ENCODE assay signal across 9 mouse cellular contexts in genomic region chr16:30173953-30174874, GRCm38 (mm10).
A peak's percentile ranks its signal among the peaks of the same experiment; 100 is the strongest.
DNase-seq lines count a peak whose midpoint lies in the region; ATAC-seq and TF ChIP-seq lines count a peak whose summit lies in the region.
"Had no signal": no experiment of that assay in that cellular context is flagged by ENCODE, and none has a peak within 500 bp of the region (broad histone marks: within the 10 kb centered on the region; RNA-seq: fewer than 3 reads in every experiment).

No protein-coding gene starts in this region.

- H3K4me1 ChIP-seq in forebrain, embryonic 14.5 days (ENCODE audit: control insufficient read depth, insufficient read depth, low read length) = peaks cover 11% of the 10 kb centered on the region; the same call in 1 of the 2 replicates
- H3K4me1 ChIP-seq in forebrain, embryonic 13.5 days = peaks cover 22% of the 10 kb centered on the region
- peaks cover 48% of the 10 kb centered on the region for H3K4me1 ChIP-seq in liver, embryonic 12.5 days
- peaks cover 31% of the 10 kb centered on the region for H3K4me1 ChIP-seq in liver, embryonic 11.5 days (replicated peaks; ENCODE audit: control insufficient read depth, insufficient read depth, low read length)
- peaks cover 57% of the 10 kb centered on the region for H3K4me1 ChIP-seq in limb, embryonic 15.5 days
- peaks cover 33% of the 10 kb centered on the region for H3K4me1 ChIP-seq in stomach, embryonic 16.5 days (ENCODE audit: control insufficient read depth, insufficient read depth, low read length)
- H3K4me1 ChIP-seq in midbrain, embryonic 13.5 days (replicated peaks) = peaks cover 12% of the 10 kb centered on the region

- no peak overlapping the region for H3K27ac ChIP-seq in forebrain, embryonic 14.5 days (ENCODE audit: low read depth, low read length)
- H3K27ac ChIP-seq in forebrain, embryonic 13.5 days = no peak overlapping the region
- H3K27ac ChIP-seq in liver, embryonic 12.5 days = no peak overlapping the region
- no peak overlapping the region for H3K27ac ChIP-seq in liver, embryonic 11.5 days (ENCODE audit: low read depth, low read length)
- H3K27ac ChIP-seq in limb, embryonic 15.5 days = peak overlapping the region; percentile 47
- H3K27ac ChIP-seq in stomach, embryonic 16.5 days (ENCODE audit: low read length) = peak overlapping the region; percentile 26; the same call in 1 of the 2 replicates
- no peak overlapping the region for H3K27ac ChIP-seq in layer of hippocampus, adult 2 months
- H3K27ac ChIP-seq in midbrain, embryonic 13.5 days = no peak overlapping the region
- H3K27ac ChIP-seq: heart, embryonic 15.5 days had no signal

- no peaks in the 10 kb centered on the region for H3K27me3 ChIP-seq in forebrain, embryonic 14.5 days (replicated peaks; ENCODE audit: control insufficient read depth, insufficient read depth, low read length)
- H3K27me3 ChIP-seq in forebrain, embryonic 13.5 days = 0 out of 2 replicates have a peak, but pooled peaks cover 8% of the 10 kb centered on the region
- no peaks in the 10 kb centered on the region; the same call in 1 of the 2 replicates for H3K27me3 ChIP-seq in liver, embryonic 12.5 days (replicated peaks)
- no peaks in the 10 kb centered on the region for H3K27me3 ChIP-seq in liver, embryonic 11.5 days (replicated peaks; ENCODE audit: control insufficient read depth, insufficient read depth, low read length)
- H3K27me3 ChIP-seq in limb, embryonic 15.5 days = no peaks in the 10 kb centered on the region
- no peaks in the 10 kb centered on the region for H3K27me3 ChIP-seq in stomach, embryonic 16.5 days (ENCODE audit: control insufficient read depth, insufficient read depth, low read length)
- peaks cover 31% of the 10 kb centered on the region for H3K27me3 ChIP-seq in midbrain, embryonic 13.5 days

- no peak overlapping the region for H3K4me2 ChIP-seq in forebrain, embryonic 14.5 days (ENCODE audit: low read length)
- no peak overlapping the region for H3K4me2 ChIP-seq in forebrain, embryonic 13.5 days
- H3K4me2 ChIP-seq in liver, embryonic 12.5 days = no peak overlapping the region
- no peak overlapping the region for H3K4me2 ChIP-seq in liver, embryonic 11.5 days
- H3K4me2 ChIP-seq in limb, embryonic 15.5 days = no peak overlapping the region
- H3K4me2 ChIP-seq in stomach, embryonic 16.5 days (ENCODE audit: low read depth, low read length) = no peak overlapping the region
- H3K4me2 ChIP-seq in midbrain, embryonic 13.5 days (replicated peaks) = no peak overlapping the region
- H3K4me2 ChIP-seq: heart, embryonic 15.5 days had no signal

- H3K9ac ChIP-seq in forebrain, embryonic 14.5 days (ENCODE audit: low read length) = no peak overlapping the region
- H3K9ac ChIP-seq in forebrain, embryonic 13.5 days = no peak overlapping the region
- no peak overlapping the region; the same call in 1 of the 2 replicates for H3K9ac ChIP-seq in liver, embryonic 12.5 days
- H3K9ac ChIP-seq in liver, embryonic 11.5 days (ENCODE audit: low read depth, low read length) = no peak overlapping the region
- H3K9ac ChIP-seq in limb, embryonic 15.5 days = no peak overlapping the region
- no peak overlapping the region for H3K9ac ChIP-seq in stomach, embryonic 16.5 days (ENCODE audit: low read length)
- no peak overlapping the region for H3K9ac ChIP-seq in midbrain, embryonic 13.5 days (replicated peaks)
- H3K9ac ChIP-seq: heart, embryonic 15.5 days had no signal

- WGBS in forebrain, embryonic 14.5 days = 64% methylated on average over 8 of the region's 8 CpGs
- 59% methylated on average over 8 of the region's 8 CpGs for WGBS in forebrain, embryonic 13.5 days
- WGBS in liver, embryonic 12.5 days (ENCODE audit: insufficient replicate concordance) = 38% methylated on average over 8 of the region's 8 CpGs
- WGBS in liver, embryonic 11.5 days = 56% methylated on average over 8 of the region's 8 CpGs
- 45% methylated on average over 8 of the region's 8 CpGs for WGBS in limb, embryonic 15.5 days
- 50% methylated on average over 8 of the region's 8 CpGs for WGBS in stomach, embryonic 16.5 days
- WGBS in midbrain, embryonic 13.5 days = 53% methylated on average over 8 of the region's 8 CpGs

- DNase-seq in forebrain, embryonic 14.5 days (ENCODE audit: low spot score) = peak; percentile 57
- DNase-seq in liver, embryonic 11.5 days (ENCODE audit: low spot score) = no peak
- no peak for DNase-seq in layer of hippocampus, adult 2 months (ENCODE audit: low spot score in 2 of 2)

- peak; percentile 47 for ATAC-seq in forebrain, embryonic 14.5 days
- no peak for ATAC-seq in forebrain, embryonic 13.5 days
- ATAC-seq in liver, embryonic 12.5 days = peak; percentile 22; the same call in 1 of the 2 replicates
- ATAC-seq in liver, embryonic 11.5 days (replicated peaks; ENCODE audit: low FRiP score) = no peak
- ATAC-seq in limb, embryonic 15.5 days (ENCODE audit: insufficient number of reproducible peaks, low FRiP score, low TSS enrichment, low read depth) = 0 out of 2 replicates have a peak, but pooled peaks have one; percentile 35
- ATAC-seq in stomach, embryonic 16.5 days (ENCODE audit: insufficient read depth, low FRiP score) = peak; percentile 63
- ATAC-seq in midbrain, embryonic 13.5 days = no peak

- no peaks in the 10 kb centered on the region for H3K36me3 ChIP-seq in forebrain, embryonic 14.5 days (ENCODE audit: control insufficient read depth, insufficient read depth, low read length)
- H3K36me3 ChIP-seq in forebrain, embryonic 13.5 days (ENCODE audit: poor library complexity, severe bottlenecking) = no peaks in the 10 kb centered on the region
- no peaks in the 10 kb centered on the region for H3K36me3 ChIP-seq in liver, embryonic 12.5 days
- no peaks in the 10 kb centered on the region for H3K36me3 ChIP-seq in liver, embryonic 11.5 days (ENCODE audit: control insufficient read depth, insufficient read depth, low read length)
- H3K36me3 ChIP-seq in limb, embryonic 15.5 days = no peaks in the 10 kb centered on the region
- H3K36me3 ChIP-seq in stomach, embryonic 16.5 days (ENCODE audit: control insufficient read depth, insufficient read depth, low read length) = no peaks in the 10 kb centered on the region
- H3K36me3 ChIP-seq in midbrain, embryonic 13.5 days = no peaks in the 10 kb centered on the region
- H3K36me3 ChIP-seq: heart, embryonic 15.5 days had no signal

- H3K9me3 ChIP-seq in forebrain, embryonic 14.5 days (replicated peaks; ENCODE audit: control insufficient read depth, low read length) = no peaks in the 10 kb centered on the region
- H3K9me3 ChIP-seq in forebrain, embryonic 13.5 days (replicated peaks) = no peaks in the 10 kb centered on the region
- H3K9me3 ChIP-seq in liver, embryonic 12.5 days (replicated peaks) = no peaks in the 10 kb centered on the region
- no peaks in the 10 kb centered on the region for H3K9me3 ChIP-seq in liver, embryonic 11.5 days (ENCODE audit: control insufficient read depth, low read length)
- no peaks in the 10 kb centered on the region for H3K9me3 ChIP-seq in limb, embryonic 15.5 days
- H3K9me3 ChIP-seq in stomach, embryonic 16.5 days (replicated peaks; ENCODE audit: control insufficient read depth, low read length) = no peaks in the 10 kb centered on the region
- H3K9me3 ChIP-seq in midbrain, embryonic 13.5 days = no peaks in the 10 kb centered on the region
- H3K9me3 ChIP-seq: heart, embryonic 15.5 days had no signal

- no peak for TF ChIP-seq CTCF in layer of hippocampus, adult 2 months (conservative IDR thresholded peaks at IDR 0.05)

- H3K4me3 ChIP-seq in forebrain, embryonic 14.5 days (ENCODE audit: low read depth, low read length) = no peak overlapping the region
- H3K4me3 ChIP-seq in forebrain, embryonic 13.5 days = no peak overlapping the region
- H3K4me3 ChIP-seq in liver, embryonic 12.5 days = no peak overlapping the region
- H3K4me3 ChIP-seq in liver, embryonic 11.5 days (ENCODE audit: low read depth, low read length) = no peak overlapping the region
- no peak overlapping the region for H3K4me3 ChIP-seq in limb, embryonic 15.5 days
- no peak overlapping the region for H3K4me3 ChIP-seq in stomach, embryonic 16.5 days (replicated peaks; ENCODE audit: low read length)
- H3K4me3 ChIP-seq in layer of hippocampus, adult 2 months = no peak overlapping the region
- H3K4me3 ChIP-seq in midbrain, embryonic 13.5 days (replicated peaks) = no peak overlapping the region
- H3K4me3 ChIP-seq: heart, embryonic 15.5 days had no signal

Comparison
In these comparisons a context has a peak if more than half of its experiments do, and no peak if none do; other contexts are left out.
1. ATAC-seq: peak in forebrain, embryonic 14.5 days (single experiment), liver, embryonic 12.5 days (single experiment), limb, embryonic 15.5 days (single experiment) and stomach, embryonic 16.5 days (single experiment); none in forebrain, embryonic 13.5 days (single experiment), liver, embryonic 11.5 days (single experiment) and midbrain, embryonic 13.5 days (single experiment).
2. H3K27ac ChIP-seq: peak in limb, embryonic 15.5 days (single experiment) and stomach, embryonic 16.5 days (single experiment); none in forebrain, embryonic 14.5 days (single experiment), forebrain, embryonic 13.5 days (single experiment), liver, embryonic 12.5 days (single experiment), liver, embryonic 11.5 days (single experiment), layer of hippocampus, adult 2 months (single experiment) and midbrain, embryonic 13.5 days (single experiment).